Mouse (Mus musculus) megakaryocyte, embryonic 14.5 days (primary cell): Measurements from ENCODE around the gene Rnf130.

Experiments
- FLI1 ChIP-seq: IDR thresholded peaks from 2 replicates; pipeline ENCODE4 v1.6.1; 2012; ENCODE audit warnings: low read length, inconsistent platforms, mixed read lengths
- GATA1 ChIP-seq: IDR thresholded peaks from 3 replicates; pipeline ENCODE4 v1.6.1; 2012; ENCODE audit warnings: mixed read lengths, low read length, inconsistent platforms, borderline replicate concordance

- no peak for TF ChIP-seq GATA1
- no peak for TF ChIP-seq FLI1
These were observed 3.1 kb upstream of the Rnf130 start for GRCm38 (mm10) chr11:50022085-50022484.
